Mouse (Mus musculus) embryo, embryonic 10.5 days (tissue): ENCODE results near the gene Lamc2.

ENCODE experiments used
- DNase-seq: peaks from one replicate; pipeline ENCODE4 v3.0.0-alpha.2; 2015; ENCODE audit warnings: low spot score

Gene Lamc2

DNA sequence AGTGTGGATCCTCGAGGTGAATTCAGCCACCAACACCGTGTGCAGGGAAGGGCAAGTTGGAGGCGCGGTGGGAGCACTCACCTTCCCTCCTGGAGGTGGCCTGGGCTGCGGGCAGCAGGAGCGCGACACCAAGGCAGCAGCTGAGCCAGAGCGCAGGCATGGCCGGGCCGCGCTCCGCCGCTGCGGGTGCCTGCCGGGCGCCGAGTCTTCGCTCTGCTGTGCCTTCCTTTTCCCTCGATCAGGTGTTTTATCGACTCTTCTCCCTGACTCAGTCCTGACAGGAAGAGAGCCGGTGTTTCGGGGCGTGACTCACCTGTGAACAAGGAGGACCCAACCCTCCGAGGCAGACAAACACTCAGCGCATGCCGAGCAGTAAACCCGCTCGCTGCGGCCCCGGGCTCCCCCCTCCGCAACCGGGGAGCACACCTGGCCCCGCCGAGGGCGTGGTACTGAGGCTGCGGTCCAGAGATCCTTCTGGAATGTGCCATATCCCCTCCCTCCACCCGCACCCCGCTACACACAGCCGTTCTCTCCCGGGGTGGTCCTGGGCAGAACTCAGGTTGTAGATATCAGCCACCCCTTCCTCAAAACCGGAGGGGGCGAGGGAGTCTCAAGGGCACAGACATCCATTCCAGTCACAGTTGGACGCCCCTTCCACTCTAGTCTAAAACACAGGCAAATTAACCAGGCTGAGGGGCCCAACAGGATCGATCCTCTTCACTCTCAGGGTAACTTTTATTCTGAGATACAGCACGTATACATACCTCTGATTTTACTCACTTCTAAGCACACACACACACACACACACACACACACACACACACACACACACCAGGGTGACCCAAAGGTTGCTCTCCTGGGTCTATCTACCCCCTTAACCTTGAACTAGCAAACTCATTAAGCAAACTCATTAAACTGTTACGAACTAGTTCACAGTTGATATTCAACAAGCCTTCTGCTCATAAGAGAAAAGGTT lies at the start of gene Lamc2:
Gene Lamc2, minus strand, starts transcription at position 620 of the 976 bp plus-strand sequence.
- DNase-seq, result peak; percentile 47

DNA sequence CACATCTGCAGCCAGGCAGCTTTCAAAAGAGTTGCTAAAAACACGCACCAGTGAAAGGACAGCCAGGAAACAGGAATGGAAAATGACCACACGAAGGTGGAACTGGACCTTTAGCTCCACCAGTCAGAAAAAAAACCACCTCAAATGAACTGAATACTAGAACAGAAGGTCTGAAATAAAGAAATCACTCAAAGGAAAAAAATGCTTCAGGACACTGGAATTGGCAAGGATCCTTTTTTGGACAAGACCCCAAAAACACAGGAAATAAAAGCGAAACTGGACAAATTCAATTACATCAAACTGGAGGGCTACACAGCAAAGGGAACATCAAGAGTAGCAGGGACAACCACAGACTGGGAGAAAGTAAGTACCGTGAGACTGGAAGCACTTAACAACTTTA lies 49.3 kb upstream of the Lamc2 start:
- DNase-seq, result no peak

DNA sequence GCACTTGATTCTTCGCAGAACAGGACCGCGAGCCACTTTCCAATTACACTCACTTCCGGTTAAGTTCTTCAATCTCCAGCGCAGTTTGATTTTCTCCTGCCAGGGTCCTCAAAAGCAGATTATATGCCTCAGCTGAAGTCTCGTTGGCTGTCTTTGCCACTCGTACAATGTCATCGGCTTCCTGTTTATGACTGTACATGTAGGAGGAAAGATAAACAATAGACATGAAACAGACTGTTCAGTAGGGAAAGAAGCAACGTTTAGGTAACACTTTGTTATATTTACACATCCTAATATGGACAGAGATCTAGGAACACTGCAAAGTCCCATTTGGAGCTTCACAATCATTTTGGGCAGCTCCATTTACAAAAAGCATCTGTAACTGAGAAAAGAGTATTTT lies 45.4 kb upstream of the Lamc2 start:
- no peak for DNase-seq

DNA sequence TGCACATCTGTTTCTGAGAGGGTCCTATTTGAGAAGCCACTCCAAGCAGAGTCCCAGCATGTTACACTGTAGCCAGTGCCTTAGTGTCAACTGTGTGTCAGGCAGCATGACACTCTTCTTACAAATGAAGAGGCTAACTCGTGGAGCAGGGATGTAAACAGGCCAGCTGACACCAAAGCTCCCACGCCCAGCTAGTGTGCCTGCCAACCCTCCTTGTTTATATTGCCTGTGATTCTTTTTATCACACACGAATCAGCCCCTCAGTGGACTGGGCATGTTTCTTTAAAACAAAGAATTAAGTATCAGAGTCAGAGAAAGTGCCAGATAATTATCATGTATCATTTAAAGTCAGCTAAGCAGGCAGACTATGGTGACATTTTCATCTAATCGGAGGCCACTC lies 41.7 kb upstream of the Lamc2 start:
- no peak for DNase-seq

GRCm38 (mm10) chr1:153227096-153227495 lies 40.8 kb upstream of the Lamc2 start:
- DNase-seq, result no peak

- DNase-seq, result no peak
Observed at GRCm38 (mm10) chr1:153225786-153226725, 39.8 kb upstream of the Lamc2 start.

DNA sequence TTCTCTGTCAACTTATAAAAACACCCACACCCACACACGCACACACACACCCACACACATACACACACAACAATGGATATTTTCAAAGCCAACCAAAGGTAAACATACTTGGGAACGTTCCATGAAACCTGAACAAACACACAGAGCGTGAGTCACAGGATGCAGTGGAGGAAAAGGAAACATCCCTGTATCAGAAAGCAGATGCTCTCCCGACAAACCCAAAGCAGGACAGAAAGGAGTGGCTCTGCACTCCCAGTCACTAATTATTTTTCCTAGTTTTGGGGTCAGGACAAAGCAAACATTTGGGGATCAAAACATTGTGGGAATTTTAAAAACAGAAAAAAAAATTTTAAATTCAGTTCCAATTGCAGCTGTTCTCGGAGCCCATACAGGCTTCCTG lies 38.1 kb upstream of the Lamc2 start:
- peak; percentile 32 for DNase-seq

DNA sequence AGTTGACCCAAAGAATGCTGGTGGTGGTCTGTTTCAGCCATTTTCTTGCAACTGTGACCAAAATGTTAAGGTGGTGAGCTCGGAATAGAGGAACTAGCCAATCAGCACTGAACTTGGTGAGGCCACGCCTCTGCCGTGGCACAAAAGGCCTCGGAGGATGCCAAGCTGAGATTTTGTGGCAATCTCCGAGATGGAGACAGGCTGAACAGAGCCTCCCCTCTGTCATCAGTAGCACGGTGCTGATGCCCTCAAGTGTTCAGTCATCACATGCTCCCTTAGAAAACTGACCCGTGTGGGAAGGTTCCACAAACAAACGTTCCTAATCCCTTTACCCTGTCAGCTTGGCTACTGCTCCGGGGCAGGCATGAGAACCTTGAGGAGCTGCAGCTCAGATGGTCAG lies 33.1 kb upstream of the Lamc2 start:
- DNase-seq, result no peak

DNA sequence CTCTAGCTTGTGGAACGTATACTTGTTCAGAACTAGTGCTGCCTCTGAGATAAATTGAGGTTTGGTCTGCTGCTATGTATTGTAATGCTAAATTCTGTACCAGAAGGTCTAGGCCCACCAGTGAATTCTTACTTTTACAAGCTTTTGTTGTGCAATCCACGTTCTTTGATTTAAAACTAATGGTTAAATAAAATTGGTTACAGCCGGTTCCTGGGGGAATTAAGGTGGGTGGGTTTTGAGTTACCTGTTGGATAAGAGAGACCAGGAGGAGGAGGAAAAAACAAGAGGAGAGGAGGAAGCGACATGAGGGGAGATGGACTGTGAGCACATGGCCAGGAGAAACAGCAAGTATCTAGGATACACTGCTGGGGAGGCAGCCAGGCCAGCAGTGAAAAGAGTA lies 30.3 kb upstream of the Lamc2 start:
- DNase-seq, result no peak

GRCm38 (mm10) chr1:153215676-153216075 lies 29.4 kb upstream of the Lamc2 start:
- no peak for DNase-seq

DNA sequence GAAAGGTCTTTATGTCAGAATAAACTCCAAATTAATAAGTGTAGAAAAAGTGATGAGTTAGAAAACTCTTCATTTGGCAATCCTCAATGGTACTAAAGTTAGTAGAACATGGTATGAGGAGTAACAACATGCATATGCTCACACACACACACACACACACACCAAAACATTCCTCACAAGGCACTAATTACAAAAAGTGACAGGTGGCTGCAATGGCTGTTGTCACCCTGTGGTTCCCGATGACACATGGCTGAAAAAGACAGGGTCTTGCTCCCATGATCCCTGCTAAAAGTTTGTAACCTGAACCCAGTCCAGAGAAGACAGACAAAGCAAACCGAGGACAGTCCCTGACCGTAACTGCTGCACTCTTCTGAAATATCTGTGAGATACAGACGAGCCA lies 24.7 kb upstream of the Lamc2 start:
- DNase-seq, result peak; percentile 17

GRCm38 (mm10) chr1:153210198-153210597 lies 24.0 kb upstream of the Lamc2 start:
- no peak for DNase-seq

GRCm38 (mm10) chr1:153202195-153202594 lies 15.9 kb upstream of the Lamc2 start:
- DNase-seq, result peak; percentile 71

DNA sequence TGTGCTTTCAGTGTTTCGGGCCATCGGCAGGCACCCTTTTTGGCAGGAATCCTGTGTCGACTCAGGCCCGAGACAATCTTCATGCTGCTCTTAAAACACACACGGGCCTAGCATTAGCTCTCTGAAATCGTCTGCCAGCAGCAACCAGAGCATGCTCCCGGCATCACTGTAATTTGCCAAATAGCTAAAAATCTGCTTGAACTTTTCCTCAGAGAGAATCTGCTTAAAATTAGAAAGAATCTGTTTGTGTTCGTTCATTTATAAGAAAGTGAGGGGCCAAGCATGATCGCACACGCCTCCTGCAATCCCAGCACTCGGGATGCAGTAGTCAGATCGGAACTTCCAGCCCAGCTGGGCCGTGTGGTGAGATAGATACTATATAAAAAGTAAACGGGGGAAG lies 15.2 kb upstream of the Lamc2 start:
- peak; percentile 15 for DNase-seq

DNA sequence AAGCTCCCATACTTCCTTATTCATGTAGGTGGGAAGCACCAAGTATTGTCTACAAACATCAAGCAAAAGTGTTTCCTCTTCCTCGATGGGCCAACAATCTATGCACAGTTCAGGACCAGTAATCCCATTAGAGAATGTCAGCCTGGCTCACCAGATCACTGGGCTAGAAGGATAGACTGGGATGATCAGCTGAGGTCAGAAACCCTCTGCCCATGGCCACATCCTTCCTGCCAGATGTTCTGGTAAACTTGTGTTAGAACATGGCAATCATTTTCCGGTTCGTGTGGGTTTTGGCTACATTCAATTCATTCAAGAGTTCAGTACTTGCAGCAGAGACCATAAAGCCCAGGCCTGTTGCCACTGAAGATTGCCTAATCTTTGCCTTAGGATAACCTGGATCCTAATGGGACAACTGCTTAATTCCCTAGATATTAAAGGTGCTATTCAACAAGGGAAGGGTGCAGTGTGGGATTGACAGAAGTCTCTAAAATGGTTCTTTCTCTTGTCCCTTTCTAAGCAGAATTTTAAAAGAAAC lies 11.1 kb upstream of the Lamc2 start:
- DNase-seq, result no peak

GRCm38 (mm10) chr1:153192945-153193344 lies 6.7 kb upstream of the Lamc2 start:
- no peak for DNase-seq

DNA sequence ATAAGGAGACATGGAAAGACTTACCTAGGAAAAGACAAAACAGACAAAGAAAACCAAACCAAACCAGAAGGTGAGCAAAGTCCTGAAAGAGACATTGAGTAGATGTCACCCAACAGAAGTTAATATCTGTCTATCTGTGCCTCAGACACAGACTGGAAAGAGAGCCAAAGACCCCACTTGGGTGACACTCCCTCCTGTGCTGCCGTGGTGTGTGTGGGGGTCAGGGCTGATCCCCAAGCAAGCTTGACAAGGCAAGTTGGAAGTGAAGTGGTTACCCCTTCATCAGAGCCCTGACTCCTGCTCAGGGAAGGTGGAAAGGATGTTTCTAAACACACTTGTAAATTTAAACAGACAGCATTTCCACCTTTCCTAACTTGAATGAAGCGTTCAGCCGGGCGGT lies 6.1 kb upstream of the Lamc2 start:
- DNase-seq, result no peak

DNA sequence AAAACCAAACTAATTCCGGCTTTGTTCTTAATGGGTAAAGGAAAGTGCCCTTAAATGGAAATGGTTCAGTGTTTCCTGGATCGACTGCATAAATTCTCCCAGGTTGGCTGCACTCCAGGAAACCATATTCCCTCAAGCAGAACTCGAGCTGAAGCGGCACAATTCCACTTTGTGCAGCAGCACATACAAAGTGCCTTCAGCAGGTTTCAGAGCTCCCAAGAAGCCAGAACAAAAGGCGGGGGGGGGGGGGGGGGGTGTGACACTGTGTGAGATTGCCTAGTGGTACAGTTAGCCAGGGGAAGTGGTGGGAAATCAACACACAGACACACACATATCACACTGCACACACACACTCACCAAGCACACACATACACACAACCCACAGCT lies 5.7 kb upstream of the Lamc2 start:
- DNase-seq, result peak; percentile 28

GRCm38 (mm10) chr1:153191237-153191942 lies 5.1 kb upstream of the Lamc2 start:
- DNase-seq, result peak; percentile 19

GRCm38 (mm10) chr1:153188081-153188480 lies 1.8 kb upstream of the Lamc2 start:
- no peak for DNase-seq

DNA sequence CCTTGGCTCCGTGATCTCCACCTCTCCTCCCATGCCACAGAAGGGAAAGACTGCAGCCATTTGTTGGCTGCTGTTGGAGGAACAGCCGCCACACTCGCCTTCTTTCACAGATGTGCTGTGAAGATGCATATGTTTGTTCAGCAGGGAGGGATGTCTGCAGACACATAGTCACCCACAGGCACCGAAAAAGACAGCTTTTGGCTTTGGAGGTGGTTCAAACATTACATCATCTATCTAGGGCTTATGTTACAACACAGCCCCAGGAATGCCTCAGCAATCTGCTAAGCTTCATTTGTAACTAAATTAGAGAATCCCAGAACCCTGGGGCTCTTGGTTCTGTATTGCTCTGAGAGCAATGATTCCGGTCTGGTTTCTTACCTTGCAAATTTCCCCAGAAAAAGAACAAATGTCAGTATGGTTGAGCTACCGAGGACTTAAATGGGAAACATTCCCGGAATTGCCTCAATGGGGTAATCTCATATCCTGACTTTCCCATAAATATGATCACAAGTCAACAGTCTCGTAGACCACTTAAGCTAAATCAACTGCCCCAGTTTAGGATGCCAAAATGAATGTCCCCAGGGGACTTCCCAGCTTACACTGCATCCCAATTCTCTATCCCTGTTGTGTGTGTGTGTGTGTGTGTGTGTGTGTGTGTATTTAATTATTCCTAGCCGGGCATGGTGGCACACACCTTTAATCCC lies 5.5 kb downstream of the Lamc2 start:
- no peak for DNase-seq
